Mouse (Mus musculus) heart, postnatal 0 days (tissue): ENCODE measurements at regions not wholly inside any gene's neighbourhood (a gene's known extent, or its start where the extent isn't known, plus 50 kb on each side); places are given as distances from the start of the nearest gene placed in this dataset.

Source experiments
- ATAC-seq: fragments of 200-750 bp; cut with Nextera tagmentation; 2 replicates; pipeline ENCODE4 v1.8.0; 2017; ENCODE audit warnings: low read depth, moderate number of reproducible peaks, moderate library complexity; ENCODE audit not compliant: insufficient read depth
- DNase-seq: peaks from one replicate; pipeline ENCODE4 v3.0.0-alpha.2; 2016; ENCODE audit warnings: low spot score
- H3K27ac ChIP-seq: fragments of 300-500 bp; sonication (generic); 2 replicates; pipeline ENCODE4 v1.5.1; 2014; ENCODE audit warnings: low read depth, mild to moderate bottlenecking
- H3K27me3 ChIP-seq: fragments of 300-500 bp; sonication (generic); 2 replicates; pipeline ENCODE4 v1.6.1; 2014; ENCODE audit warnings: low read length, mixed read lengths; ENCODE audit not compliant: control insufficient read depth, insufficient read depth
- H3K36me3 ChIP-seq: fragments of 300-500 bp; sonication (generic); replicated peaks from 2 replicates; pipeline ENCODE4 v1.6.1; 2014; ENCODE audit warnings: low read length, mixed read lengths; ENCODE audit not compliant: control insufficient read depth, insufficient read depth
- H3K4me1 ChIP-seq: fragments of 300-500 bp; sonication (generic); 2 replicates; pipeline ENCODE4 v1.6.1; 2014; ENCODE audit warnings: antibody characterized with exemption; ENCODE audit not compliant: control insufficient read depth, insufficient read depth
- H3K4me2 ChIP-seq: fragments of 300-500 bp; sonication (generic); 2 replicates; pipeline ENCODE4 v1.6.1; 2014; ENCODE audit warnings: low read depth, mild to moderate bottlenecking, low read length, moderate library complexity
- H3K4me3 ChIP-seq: fragments of 300-500 bp; sonication (generic); 2 replicates; pipeline ENCODE4 v1.5.1; 2014; ENCODE audit warnings: low read depth, low read length
- H3K9ac ChIP-seq: fragments of 300-500 bp; sonication (generic); replicated peaks from 2 replicates; pipeline ENCODE4 v1.6.1; 2014; ENCODE audit warnings: low read depth, low read length, mixed read lengths
- H3K9me3 ChIP-seq: fragments of 300-500 bp; sonication (generic); replicated peaks from 2 replicates; pipeline ENCODE4 v1.6.1; 2016; ENCODE audit warnings: low read length; ENCODE audit not compliant: control insufficient read depth
- CTCF ChIP-seq: IDR thresholded peaks from 2 replicates; pipeline ENCODE4 v1.5.1; 2016; ENCODE audit warnings: antibody characterized with exemption, control low read depth, low read depth
- EP300 ChIP-seq: IDR thresholded peaks from 2 replicates; pipeline ENCODE4 v1.6.1; 2016; ENCODE audit warnings: antibody characterized with exemption, low read depth
- WGBS: fragments of 180-500 bp; shearing (Covaris S2); extraction: QIAGEN DNeasy Blood & Tissue Kit; methylation state at CpG from one replicate; pipeline ENCODE4 v1.1.7; 2014; 5-methylcytosine and 5-hydroxymethylcytosine counted together

GRCm38 (mm10) chr4:54080526-54080925 lies 254.7 kb downstream of the Tmem38b start:
- H3K36me3 ChIP-seq: no peaks in the 10 kb centered on the region
- no peaks in the 10 kb centered on the region for H3K9me3 ChIP-seq
- no peak for TF ChIP-seq EP300
- no peak for TF ChIP-seq CTCF
- no peaks in the 10 kb centered on the region for H3K4me1 ChIP-seq
- H3K27ac ChIP-seq: no peak overlapping the region
- ATAC-seq: no peak
- DNase-seq: no peak
- H3K4me3 ChIP-seq: no peak overlapping the region
- H3K4me2 ChIP-seq: no peak overlapping the region
- 80% methylated on average over 9 of the region's 9 CpGs for WGBS
- no peaks in the 10 kb centered on the region for H3K27me3 ChIP-seq
- H3K9ac ChIP-seq: no peak overlapping the region

GRCm38 (mm10) chr4:54081411-54081810 lies 255.6 kb downstream of the Tmem38b start:
- 81% methylated on average over 5 of the region's 5 CpGs for WGBS

GRCm38 (mm10) chr4:54084747-54085146 lies 258.9 kb downstream of the Tmem38b start:
- ATAC-seq (no peak), DNase-seq (no peak)
- no peaks in the 10 kb centered on the region for H3K36me3 ChIP-seq
- H3K9me3 ChIP-seq: no peaks in the 10 kb centered on the region
- H3K9ac ChIP-seq: no peak overlapping the region
- H3K4me3 ChIP-seq: no peak overlapping the region
- no peak overlapping the region for H3K27ac ChIP-seq
- no peaks in the 10 kb centered on the region for H3K27me3 ChIP-seq
- WGBS: 84% methylated on average over 6 of the region's 6 CpGs
- TF ChIP-seq CTCF (no peak), EP300 (no peak)
- no peak overlapping the region for H3K4me2 ChIP-seq
- no peaks in the 10 kb centered on the region for H3K4me1 ChIP-seq

More at GRCm38 (mm10) chr4:54081411-54081810, 255.6 kb downstream of the Tmem38b start:
- DNase-seq (no peak), ATAC-seq (no peak)
- Histone ChIP-seq H3K27ac (no peak overlapping the region), H3K4me1 (no peaks in the 10 kb centered on the region), H3K4me2 (no peak overlapping the region), H3K9me3 (no peaks in the 10 kb centered on the region), H3K9ac (no peak overlapping the region), H3K27me3 (no peaks in the 10 kb centered on the region), H3K36me3 (no peaks in the 10 kb centered on the region), H3K4me3 (no peak overlapping the region)
- no peak for TF ChIP-seq CTCF

- 75% methylated on average over 7 of the region's 7 CpGs for WGBS
- no peak overlapping the region for H3K27ac ChIP-seq
- H3K9ac ChIP-seq: no peak overlapping the region
- no peaks in the 10 kb centered on the region for H3K4me1 ChIP-seq
- DNase-seq (no peak), ATAC-seq (no peak)
- H3K9me3 ChIP-seq: no peaks in the 10 kb centered on the region
- TF ChIP-seq EP300 (no peak), CTCF (no peak)
- no peak overlapping the region for H3K4me2 ChIP-seq
- no peak overlapping the region for H3K4me3 ChIP-seq
- H3K36me3 ChIP-seq: no peaks in the 10 kb centered on the region
- H3K27me3 ChIP-seq: no peaks in the 10 kb centered on the region
Observed at GRCm38 (mm10) chr4:54094285-54094997, 268.6 kb downstream of the Tmem38b start.

- no peak overlapping the region for H3K4me3 ChIP-seq
- no peak for DNase-seq
- no peaks in the 10 kb centered on the region for H3K9me3 ChIP-seq
- TF ChIP-seq EP300 (no peak), CTCF (no peak)
- no peak for ATAC-seq
- H3K27me3 ChIP-seq: no peaks in the 10 kb centered on the region
- H3K4me1 ChIP-seq: no peaks in the 10 kb centered on the region
- H3K27ac ChIP-seq: no peak overlapping the region
- no peaks in the 10 kb centered on the region for H3K36me3 ChIP-seq
- H3K4me2 ChIP-seq: no peak overlapping the region
- H3K9ac ChIP-seq: no peak overlapping the region
- WGBS: 61% methylated on average over 4 of the region's 4 CpGs
Observed at GRCm38 (mm10) chr4:54095200-54095930, 269.5 kb downstream of the Tmem38b start.

- Histone ChIP-seq H3K4me1 (no peaks in the 10 kb centered on the region), H3K9me3 (no peaks in the 10 kb centered on the region), H3K27ac (no peak overlapping the region), H3K4me2 (no peak overlapping the region), H3K9ac (no peak overlapping the region), H3K4me3 (no peak overlapping the region), H3K27me3 (no peaks in the 10 kb centered on the region), H3K36me3 (no peaks in the 10 kb centered on the region)
- no peak for TF ChIP-seq EP300
- no peak for TF ChIP-seq CTCF
- WGBS: 41% methylated on average over 2 of the region's 2 CpGs
- no peak for DNase-seq
- no peak for ATAC-seq
Observed at GRCm38 (mm10) chr4:54097543-54097942, 271.7 kb downstream of the Tmem38b start.
